In the genomic region with DNA sequence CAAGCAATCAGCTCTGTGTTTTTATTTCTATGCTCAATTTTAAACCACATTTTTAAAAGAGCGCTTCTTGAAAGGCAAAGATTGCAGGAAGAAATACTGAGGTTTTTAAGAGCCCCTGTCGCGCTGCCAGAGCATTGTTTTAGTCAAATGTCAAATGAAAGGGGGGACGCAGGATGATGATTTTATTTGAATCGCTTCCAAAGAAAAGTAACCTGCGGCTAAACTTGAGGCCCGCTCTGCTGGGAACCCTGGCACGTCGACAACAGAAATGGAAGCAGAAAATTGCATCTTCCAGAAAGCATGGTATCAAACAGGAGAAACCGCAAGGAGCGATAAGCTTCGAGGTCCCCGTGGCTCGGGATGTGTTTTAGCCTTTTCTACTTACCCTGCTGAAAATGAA, we compare ENCODE assay signal across 15 mouse cellular contexts. TPM values are rescaled to one million over a fixed set of nuclear protein-coding genes. Genes with fewer than 3 reads are reported as not detected.
DNase-seq lines count a peak whose midpoint lies in the region; ATAC-seq and TF ChIP-seq lines count a peak whose summit lies in the region.
"Had no signal": no experiment of that assay in that cellular context is flagged by ENCODE, and none has a peak within 500 bp of the region (broad histone marks: within the 10 kb centered on the region; RNA-seq: fewer than 3 reads in every experiment).

No protein-coding gene starts in this region.

- peaks cover 21% of the 10 kb centered on the region for H3K4me1 ChIP-seq in heart, embryonic 15.5 days (replicated peaks)
- H3K4me1 ChIP-seq in lung, embryonic 14.5 days (ENCODE audit: insufficient read depth), result peaks cover 22% of the 10 kb centered on the region
- peaks cover 62% of the 10 kb centered on the region for H3K4me1 ChIP-seq in embryonic facial prominence, embryonic 12.5 days
- peaks cover 42% of the 10 kb centered on the region for H3K4me1 ChIP-seq in limb, embryonic 14.5 days (ENCODE audit: control insufficient read depth, insufficient read depth, low read length)

- H3K27ac ChIP-seq in heart, embryonic 15.5 days, result no peak overlapping the region
- peak overlapping the region; percentile 25; the same call in 1 of the 2 replicates for H3K27ac ChIP-seq in lung, embryonic 14.5 days (ENCODE audit: low read depth)
- H3K27ac ChIP-seq in embryonic facial prominence, embryonic 12.5 days, result peak overlapping the region; percentile 75
- no peak overlapping the region; the same call in 1 of the 2 replicates for H3K27ac ChIP-seq in limb, embryonic 14.5 days (replicated peaks; ENCODE audit: low read depth, low read length)
- H3K27ac ChIP-seq: heart, adult 2 months; left cerebral cortex, adult 2 months; liver, embryonic 12.5 days had no signal

- DNase-seq in heart, postnatal 36 days, result no peak
- DNase-seq in lung, embryonic 14.5 days, result no peak
- DNase-seq in lung, adult 18-20 months, result no peak
- peak; percentile 80 for DNase-seq in limb, embryonic 14.5 days (ENCODE audit: low spot score)
- no peak for DNase-seq in adipocyte (ENCODE audit: low spot score)
- DNase-seq: cerebellum, adult 9-11 months; heart, postnatal 4 days; lung, postnatal 36 days; thymus, postnatal 25 days had no signal

- 56% methylated on average over 14 of the region's 14 CpGs for WGBS in heart, embryonic 15.5 days
- 56% methylated on average over 14 of the region's 14 CpGs for WGBS in lung, embryonic 14.5 days
- WGBS in embryonic facial prominence, embryonic 12.5 days, result 39% methylated on average over 14 of the region's 14 CpGs
- WGBS in limb, embryonic 14.5 days, result 30% methylated on average over 14 of the region's 14 CpGs

- TF ChIP-seq POLR2A in limb, embryonic 14.5 days (IDR thresholded peaks at IDR 0.05; ENCODE audit: borderline replicate concordance, extremely low read depth, insufficient read depth, insufficient read length), result no peak

- no peaks in the 10 kb centered on the region for H3K9me3 ChIP-seq in heart, embryonic 15.5 days (replicated peaks)
- H3K9me3 ChIP-seq in lung, embryonic 14.5 days (ENCODE audit: low read depth, low read length), result no peaks in the 10 kb centered on the region
- no peaks in the 10 kb centered on the region for H3K9me3 ChIP-seq in embryonic facial prominence, embryonic 12.5 days
- H3K9me3 ChIP-seq in limb, embryonic 14.5 days (ENCODE audit: control insufficient read depth, low read length), result no peaks in the 10 kb centered on the region
- H3K9me3 ChIP-seq: liver, embryonic 12.5 days had no signal

- H3K4me2 ChIP-seq in heart, embryonic 15.5 days, result 0 out of 2 replicates have a peak overlapping the region, but pooled peaks have one; percentile 2
- H3K4me2 ChIP-seq in lung, embryonic 14.5 days, result no peak overlapping the region
- H3K4me2 ChIP-seq in embryonic facial prominence, embryonic 12.5 days (replicated peaks), result no peak overlapping the region; the same call in 1 of the 2 replicates
- H3K4me2 ChIP-seq in limb, embryonic 14.5 days (replicated peaks; ENCODE audit: low read depth, low read length, severe bottlenecking), result 0 out of 2 replicates have a peak overlapping the region, but pooled peaks have one; percentile 10
- H3K4me2 ChIP-seq: liver, embryonic 12.5 days had no signal

- H3K36me3 ChIP-seq in heart, embryonic 15.5 days, result no peaks in the 10 kb centered on the region
- H3K36me3 ChIP-seq in lung, embryonic 14.5 days (ENCODE audit: insufficient read depth), result no peaks in the 10 kb centered on the region
- H3K36me3 ChIP-seq in embryonic facial prominence, embryonic 12.5 days, result no peaks in the 10 kb centered on the region
- no peaks in the 10 kb centered on the region for H3K36me3 ChIP-seq in limb, embryonic 14.5 days (ENCODE audit: control insufficient read depth, insufficient read depth, low read length)
- H3K36me3 ChIP-seq: liver, embryonic 12.5 days had no signal

- H3K4me3 ChIP-seq in heart, embryonic 15.5 days, result no peak overlapping the region
- H3K4me3 ChIP-seq in lung, embryonic 14.5 days (ENCODE audit: low read depth, low read length), result no peak overlapping the region
- no peak overlapping the region for H3K4me3 ChIP-seq in embryonic facial prominence, embryonic 12.5 days
- H3K4me3 ChIP-seq in limb, embryonic 14.5 days (replicated peaks; ENCODE audit: low read length), result no peak overlapping the region
- H3K4me3 ChIP-seq: heart, adult 2 months; left cerebral cortex, adult 2 months; liver, embryonic 12.5 days had no signal

- H3K27me3 ChIP-seq in heart, embryonic 15.5 days, result no peaks in the 10 kb centered on the region
- H3K27me3 ChIP-seq in lung, embryonic 14.5 days (ENCODE audit: insufficient read depth, low read length), result no peaks in the 10 kb centered on the region
- H3K27me3 ChIP-seq in embryonic facial prominence, embryonic 12.5 days, result no peaks in the 10 kb centered on the region
- no peaks in the 10 kb centered on the region for H3K27me3 ChIP-seq in limb, embryonic 14.5 days (ENCODE audit: control insufficient read depth, insufficient read depth, low read length)
- H3K27me3 ChIP-seq: liver, embryonic 12.5 days had no signal

- no peak for ATAC-seq in heart, embryonic 15.5 days (replicated peaks; ENCODE audit: insufficient number of reproducible peaks, insufficient read depth, low FRiP score, low read depth)
- no peak for ATAC-seq in lung, embryonic 14.5 days (ENCODE audit: insufficient read depth)
- ATAC-seq in embryonic facial prominence, embryonic 12.5 days (ENCODE audit: insufficient number of reproducible peaks, insufficient read depth, low FRiP score, low TSS enrichment), result no peak
- ATAC-seq in limb, embryonic 14.5 days (ENCODE audit: low FRiP score, low read depth), result no peak
- ATAC-seq: CD4-positive, CD25-positive, alpha-beta regulatory T cell, adult 4 months; liver, embryonic 12.5 days had no signal

- intact Hi-C loops in heart, postnatal 36 days (cut with DNase I), result no loop called here

- H3K9ac ChIP-seq in heart, embryonic 15.5 days, result no peak overlapping the region
- no peak overlapping the region for H3K9ac ChIP-seq in lung, embryonic 14.5 days
- H3K9ac ChIP-seq in embryonic facial prominence, embryonic 12.5 days, result no peak overlapping the region
- H3K9ac ChIP-seq in limb, embryonic 14.5 days (ENCODE audit: low read depth, low read length, severe bottlenecking), result no peak overlapping the region
- H3K9ac ChIP-seq: liver, embryonic 12.5 days had no signal

- TF ChIP-seq CTCF in lung, embryonic 14.5 days (IDR thresholded peaks at IDR 0.05; ENCODE audit: low read depth), result no peak

RNA-seq across cellular contexts. Expression of gene Nxn, which starts 57.8 kb away (rescaled TPM):
- polyA plus RNA-seq in heart, embryonic 15.5 days (2015; fragmentation: Nextera tagmentation; extraction: Ambion mirVana), result 18.6 and 26.0 TPM in 2 replicates
- 10 to 100 TPM; 12.3 to 15.7 TPM for total RNA-seq in heart, postnatal 36 days (2021)
- 29.8 and 31.5 TPM in 2 replicates for polyA plus RNA-seq in lung, embryonic 14.5 days (2014; fragmentation: Nextera tagmentation; extraction: Ambion mirVana)
- 72.1 and 77.9 TPM in 2 replicates for polyA plus RNA-seq in embryonic facial prominence, embryonic 12.5 days (2016; fragmentation: Nextera tagmentation; extraction: Ambion mirVana)
- polyA plus RNA-seq in limb, embryonic 14.5 days (2012; rRNA removed), result 69.9 and 74.4 TPM in 2 replicates
- 78.1 TPM in 2 replicates for polyA plus RNA-seq in limb, embryonic 14.5 days (2014; fragmentation: Nextera tagmentation; extraction: Ambion mirVana)

Comparison
In these comparisons a context has a peak if more than half of its experiments do, and no peak if none do; other contexts are left out.
1. H3K27ac ChIP-seq: peak in lung, embryonic 14.5 days (single experiment) and embryonic facial prominence, embryonic 12.5 days (single experiment); none in heart, embryonic 15.5 days (single experiment) and limb, embryonic 14.5 days (single experiment).
2. H3K4me2 ChIP-seq: peak in heart, embryonic 15.5 days (single experiment) and limb, embryonic 14.5 days (single experiment); none in lung, embryonic 14.5 days (single experiment) and embryonic facial prominence, embryonic 12.5 days (single experiment).